Mouse (Mus musculus) right cerebral cortex, postnatal 4 days (tissue): ENCODE data around the gene Grn.

Experiments used
- DNase-seq: peaks from one replicate; pipeline ENCODE4 v3.0.0-alpha.2; 2022

Grn gene

GRCm38 (mm10) chr11:102444781-102445180, 14.7 kb downstream of the Grn start:
- DNase-seq = no peak

- no peak for DNase-seq
These were observed 15.3 kb downstream of the Grn start for GRCm38 (mm10) chr11:102445264-102445890.

GRCm38 (mm10) chr11:102445891-102446361, 15.8 kb downstream of the Grn start:
- DNase-seq = peak; percentile 76

- DNase-seq = peak; percentile 70
These were observed 16.7 kb downstream of the Grn start for GRCm38 (mm10) chr11:102446581-102447461.

- DNase-seq = peak; percentile 93
These were observed 17.4 kb downstream of the Grn start, which contains the start of gene Fam171a2 for GRCm38 (mm10) chr11:102447497-102447896. Fam171a2 (minus strand) TSS chr11:102447682.

GRCm38 (mm10) chr11:102448327-102448726, 18.2 kb downstream of the Grn start:
- no peak for DNase-seq

- DNase-seq = no peak
These were observed 19.2 kb downstream of the Grn start for GRCm38 (mm10) chr11:102449043-102450008.

GRCm38 (mm10) chr11:102453131-102453530, 23.0 kb downstream of the Grn start:
- DNase-seq = no peak

- peak; percentile 65 for DNase-seq
These were observed 25.8 kb downstream of the Grn start for GRCm38 (mm10) chr11:102455740-102456396.

- no peak for DNase-seq
These were observed 30.4 kb downstream of the Grn start for GRCm38 (mm10) chr11:102460541-102460940.

- DNase-seq = no peak
These were observed 31.6 kb downstream of the Grn start for GRCm38 (mm10) chr11:102461764-102462163.

GRCm38 (mm10) chr11:102464901-102465300, 34.8 kb downstream of the Grn start:
- no peak for DNase-seq

GRCm38 (mm10) chr11:102465713-102466436, 35.8 kb downstream of the Grn start:
- DNase-seq = peak; percentile 53

GRCm38 (mm10) chr11:102467041-102467631, 37.0 kb downstream of the Grn start:
- peak; percentile 87 for DNase-seq

- no peak for DNase-seq
These were observed 39.7 kb downstream of the Grn start, which contains the start of gene Itga2b for GRCm38 (mm10) chr11:102469648-102470357. Itga2b (minus strand) TSS chr11:102470122.

- no peak for DNase-seq
These were observed 44.9 kb downstream of the Grn start for GRCm38 (mm10) chr11:102475027-102475426.

GRCm38 (mm10) chr11:102478671-102479070, 48.6 kb downstream of the Grn start:
- DNase-seq = no peak

- no peak for DNase-seq
These were observed 49.5 kb downstream of the Grn start for GRCm38 (mm10) chr11:102479581-102479980.

GRCm38 (mm10) chr11:102480111-102480510, 50.0 kb downstream of the Grn start:
- DNase-seq = no peak

- no peak for DNase-seq
These were observed 50.8 kb downstream of the Grn start for GRCm38 (mm10) chr11:102480897-102481296.
